Mouse (Mus musculus) erythroblast, embryonic 14.5 days (primary cell): ENCODE data around the gene Ano10.

Source experiments
- GATA1 ChIP-seq: IDR thresholded peaks from 2 replicates; pipeline ENCODE4 v1.6.1; 2012; ENCODE audit warnings: low read length, inconsistent platforms, mixed read lengths
- TAL1 ChIP-seq: IDR thresholded peaks from 3 replicates; pipeline ENCODE4 v1.6.1; 2012; ENCODE audit warnings: low read length, inconsistent platforms, mixed read lengths

GRCm38 (mm10) chr9:122178427-122178826, 115.8 kb downstream of the Ano10 start:
- TF ChIP-seq TAL1 (no peak), GATA1 (no peak)
